Mouse (Mus musculus) liver, embryonic 15.5 days (tissue): ENCODE data around the gene Zfp143. TPM values are rescaled to one million over a fixed set of nuclear protein-coding genes. Genes with fewer than 3 reads are reported as not detected.

Experiments
- ATAC-seq: fragments of 200-750 bp; cut with Nextera tagmentation; 2 replicates; pipeline ENCODE4 v1.8.0; 2017; ENCODE audit warnings: moderate number of reproducible peaks, mild to moderate bottlenecking, moderate library complexity; ENCODE audit not compliant: insufficient read depth
- H3K27ac ChIP-seq: fragments of 300-500 bp; sonication (generic); replicated peaks from 2 replicates; pipeline ENCODE4 v1.5.1; 2015; ENCODE audit warnings: mild to moderate bottlenecking, inconsistent platforms
- H3K27me3 ChIP-seq: fragments of 300-500 bp; sonication (generic); 2 replicates; pipeline ENCODE4 v1.6.1; 2015; ENCODE audit warnings: mild to moderate bottlenecking, inconsistent platforms
- H3K36me3 ChIP-seq: fragments of 300-500 bp; sonication (generic); replicated peaks from 2 replicates; pipeline ENCODE4 v1.6.1; 2015; ENCODE audit warnings: moderate library complexity, mild to moderate bottlenecking, inconsistent platforms
- H3K4me1 ChIP-seq: fragments of 300-500 bp; sonication (generic); replicated peaks from 2 replicates; pipeline ENCODE4 v1.6.1; 2015; ENCODE audit warnings: inconsistent platforms
- H3K4me2 ChIP-seq: fragments of 300-500 bp; sonication (generic); 2 replicates; pipeline ENCODE4 v1.6.1; 2015; ENCODE audit warnings: moderate library complexity, mild to moderate bottlenecking, inconsistent platforms
- H3K4me3 ChIP-seq: fragments of 300-500 bp; sonication (generic); replicated peaks from 2 replicates; pipeline ENCODE4 v1.5.1; 2015; ENCODE audit warnings: mild to moderate bottlenecking, inconsistent platforms
- H3K9ac ChIP-seq: fragments of 300-500 bp; sonication (generic); 2 replicates; pipeline ENCODE4 v1.6.1; 2015; ENCODE audit warnings: moderate library complexity, mild to moderate bottlenecking, inconsistent platforms
- H3K9me3 ChIP-seq: fragments of 300-500 bp; sonication (generic); replicated peaks from 2 replicates; pipeline ENCODE4 v1.6.1; 2016; ENCODE audit warnings: inconsistent platforms
- WGBS: fragments of 180-500 bp; shearing (Covaris S2); methylation state at CpG from one replicate; pipeline ENCODE4 v1.1.7; 2015; ENCODE audit warnings: mixed read lengths; ENCODE audit not compliant: insufficient replicate concordance; 5-methylcytosine and 5-hydroxymethylcytosine counted together
- polyA plus RNA-seq: library from polyadenylated mRNA; unstranded; fragments of >200 nt; fragmentation: Nextera tagmentation; extraction: Ambion mirVana; gene quantifications from 2 replicates; pipeline ENCODE4 v1.2.1, GENCODE M21; 2015

Gene Zfp143
- polyA plus RNA-seq, 1 experiment from 2014 or later, result 10.2 TPM

GRCm38 (mm10) chr7:110059092-110059785 is 1.8 kb upstream of the Zfp143 start:
- Histone ChIP-seq H3K36me3 (peaks cover 40% of the 10 kb centered on the region), H3K4me1 (peaks cover 30% of the 10 kb centered on the region), H3K9me3 (no peaks in the 10 kb centered on the region), H3K9ac (no peak overlapping the region), H3K27ac (peak overlapping the region; percentile 96), H3K27me3 (no peaks in the 10 kb centered on the region), H3K4me3 (peak overlapping the region; percentile 84), H3K4me2 (peak overlapping the region; percentile 79)
- ATAC-seq, result no peak
- 58% methylated on average over 12 of the region's 12 CpGs for WGBS

- Histone ChIP-seq H3K9ac (peak overlapping the region; percentile 94), H3K4me3 (peak overlapping the region; percentile 84), H3K4me1 (peaks cover 33% of the 10 kb centered on the region), H3K27me3 (no peaks in the 10 kb centered on the region), H3K36me3 (peaks cover 33% of the 10 kb centered on the region), H3K9me3 (no peaks in the 10 kb centered on the region), H3K4me2 (peak overlapping the region; percentile 79), H3K27ac (peak overlapping the region; percentile 96)
- ATAC-seq, result no peak
- 13% methylated on average over 5 of the region's 5 CpGs for WGBS
These were observed 830 bp upstream of the Zfp143 start for GRCm38 (mm10) chr7:110060106-110060668.

- H3K27me3 ChIP-seq, result no peaks in the 10 kb centered on the region
- H3K9me3 ChIP-seq, result no peaks in the 10 kb centered on the region
- under 1% methylated on average over 26 of the region's 26 CpGs for WGBS
- H3K4me3 ChIP-seq, result peak overlapping the region; percentile 84
- peak overlapping the region; percentile 94 for H3K9ac ChIP-seq
- peak; percentile 4 for ATAC-seq
- peak overlapping the region; percentile 79 for H3K4me2 ChIP-seq
- peaks cover 36% of the 10 kb centered on the region for H3K36me3 ChIP-seq
- peak overlapping the region; percentile 96 for H3K27ac ChIP-seq
- peaks cover 33% of the 10 kb centered on the region for H3K4me1 ChIP-seq
These were observed 283 bp upstream of the Zfp143 start for GRCm38 (mm10) chr7:110060669-110061198.

- H3K4me1 ChIP-seq, result peaks cover 33% of the 10 kb centered on the region
- no peaks in the 10 kb centered on the region for H3K27me3 ChIP-seq
- H3K4me3 ChIP-seq, result peak overlapping the region; percentile 84
- peak; percentile 84 for ATAC-seq
- peak overlapping the region; percentile 88 for H3K9ac ChIP-seq
- H3K4me2 ChIP-seq, result peak overlapping the region; percentile 70
- WGBS, result under 1% methylated on average over 48 of the region's 48 CpGs
- no peaks in the 10 kb centered on the region for H3K9me3 ChIP-seq
- peak overlapping the region; percentile 100 for H3K27ac ChIP-seq
- peaks cover 34% of the 10 kb centered on the region for H3K36me3 ChIP-seq
These were observed 796 bp downstream of the Zfp143 start for GRCm38 (mm10) chr7:110061752-110062273.

- Histone ChIP-seq H3K4me1 (peaks cover 35% of the 10 kb centered on the region), H3K27me3 (no peaks in the 10 kb centered on the region), H3K36me3 (peaks cover 37% of the 10 kb centered on the region), H3K9me3 (no peaks in the 10 kb centered on the region), H3K27ac (no peak overlapping the region), H3K4me3 (peak overlapping the region; percentile 84; the same call in 1 of the 2 replicates), H3K9ac (no peak overlapping the region), H3K4me2 (peak overlapping the region; percentile 70; the same call in 1 of the 2 replicates)
- ATAC-seq, result no peak
- WGBS, result 87% methylated on average over 9 of the region's 9 CpGs
These were observed 2.7 kb downstream of the Zfp143 start for GRCm38 (mm10) chr7:110063731-110064130.

GRCm38 (mm10) chr7:110069070-110069469 is 8.1 kb downstream of the Zfp143 start:
- 65% methylated on average over 2 of the region's 2 CpGs for WGBS
- no peak overlapping the region for H3K4me3 ChIP-seq
- H3K27ac ChIP-seq, result no peak overlapping the region
- H3K36me3 ChIP-seq, result peaks cover 75% of the 10 kb centered on the region
- H3K27me3 ChIP-seq, result no peaks in the 10 kb centered on the region
- H3K9ac ChIP-seq, result no peak overlapping the region
- H3K4me2 ChIP-seq, result no peak overlapping the region
- H3K9me3 ChIP-seq, result no peaks in the 10 kb centered on the region
- ATAC-seq, result no peak
- H3K4me1 ChIP-seq, result peaks cover 12% of the 10 kb centered on the region

- peaks cover 97% of the 10 kb centered on the region for H3K36me3 ChIP-seq
- H3K27me3 ChIP-seq, result no peaks in the 10 kb centered on the region
- no peak for ATAC-seq
- H3K4me3 ChIP-seq, result no peak overlapping the region
- WGBS, result 77% methylated on average over 5 of the region's 5 CpGs
- H3K4me2 ChIP-seq, result no peak overlapping the region
- no peak overlapping the region for H3K9ac ChIP-seq
- no peak overlapping the region for H3K27ac ChIP-seq
- H3K4me1 ChIP-seq, result no peaks in the 10 kb centered on the region
- no peaks in the 10 kb centered on the region for H3K9me3 ChIP-seq
These were observed 17.2 kb downstream of the Zfp143 start for GRCm38 (mm10) chr7:110078168-110078567.

GRCm38 (mm10) chr7:110083386-110084165 is 22.6 kb downstream of the Zfp143 start:
- no peak overlapping the region for H3K9ac ChIP-seq
- WGBS, result 59% methylated on average over 13 of the region's 13 CpGs
- no peak for ATAC-seq
- H3K27me3 ChIP-seq, result no peaks in the 10 kb centered on the region
- H3K36me3 ChIP-seq, result peaks cover 99% of the 10 kb centered on the region
- H3K27ac ChIP-seq, result no peak overlapping the region
- H3K4me1 ChIP-seq, result no peaks in the 10 kb centered on the region
- H3K4me2 ChIP-seq, result no peak overlapping the region
- no peaks in the 10 kb centered on the region for H3K9me3 ChIP-seq
- no peak overlapping the region for H3K4me3 ChIP-seq

GRCm38 (mm10) chr7:110085217-110085616 is 24.2 kb downstream of the Zfp143 start:
- H3K27ac ChIP-seq, result no peak overlapping the region
- H3K9me3 ChIP-seq, result no peaks in the 10 kb centered on the region
- no peak overlapping the region for H3K4me2 ChIP-seq
- H3K36me3 ChIP-seq, result peaks cover 98% of the 10 kb centered on the region
- H3K27me3 ChIP-seq, result no peaks in the 10 kb centered on the region
- no peak overlapping the region for H3K9ac ChIP-seq
- H3K4me3 ChIP-seq, result no peak overlapping the region
- peak; percentile 5; the same call in 1 of the 2 replicates for ATAC-seq
- H3K4me1 ChIP-seq, result no peaks in the 10 kb centered on the region

- no peak overlapping the region for H3K9ac ChIP-seq
- H3K27me3 ChIP-seq, result no peaks in the 10 kb centered on the region
- peaks cover 99% of the 10 kb centered on the region for H3K36me3 ChIP-seq
- no peak overlapping the region for H3K4me3 ChIP-seq
- H3K4me1 ChIP-seq, result no peaks in the 10 kb centered on the region
- H3K4me2 ChIP-seq, result 0 out of 2 replicates have a peak overlapping the region, but pooled peaks have one; percentile 6
- ATAC-seq, result peak; percentile 70
- 77% methylated on average over 4 of the region's 4 CpGs for WGBS
- H3K27ac ChIP-seq, result peak overlapping the region; percentile 56
- no peaks in the 10 kb centered on the region for H3K9me3 ChIP-seq
These were observed 26.9 kb downstream of the Zfp143 start for GRCm38 (mm10) chr7:110087914-110088313.

GRCm38 (mm10) chr7:110091670-110092069 is 30.7 kb downstream of the Zfp143 start:
- H3K36me3 ChIP-seq, result peaks cover 95% of the 10 kb centered on the region
- H3K9me3 ChIP-seq, result no peaks in the 10 kb centered on the region
- WGBS, result 86% methylated on average over 7 of the region's 7 CpGs
- ATAC-seq, result no peak
- no peak overlapping the region for H3K4me3 ChIP-seq
- H3K27me3 ChIP-seq, result no peaks in the 10 kb centered on the region
- H3K4me2 ChIP-seq, result no peak overlapping the region
- H3K27ac ChIP-seq, result no peak overlapping the region
- H3K4me1 ChIP-seq, result peaks cover 8% of the 10 kb centered on the region; the same call in 1 of the 2 replicates
- H3K9ac ChIP-seq, result no peak overlapping the region
